Mouse (Mus musculus) limb, embryonic 11.5 days (tissue): ENCODE data around the gene Cd163l1. TPM values are rescaled to one million over a fixed set of nuclear protein-coding genes. Genes with fewer than 3 reads are reported as not detected.

Experiments used
- ATAC-seq: fragments of 200-750 bp; cut with Nextera tagmentation; 2 replicates; pipeline ENCODE4 v1.8.0; 2017; ENCODE audit warnings: low read depth; ENCODE audit not compliant: insufficient number of reproducible peaks, low FRiP score, low TSS enrichment
- DNase-seq: peaks from one replicate; pipeline ENCODE4 v3.0.0-alpha.2; 2015; ENCODE audit warnings: low spot score
- H3K27ac ChIP-seq: fragments of 300-500 bp; sonication (generic); replicated peaks from 2 replicates; pipeline ENCODE4 v1.5.1; 2014; ENCODE audit warnings: low read depth, mild to moderate bottlenecking, low read length
- H3K27me3 ChIP-seq: fragments of 300-500 bp; sonication (generic); 2 replicates; pipeline ENCODE4 v1.6.1; 2014; ENCODE audit warnings: mild to moderate bottlenecking, low read length, mixed read lengths; ENCODE audit not compliant: control insufficient read depth, insufficient read depth
- H3K36me3 ChIP-seq: fragments of 300-500 bp; sonication (generic); 2 replicates; pipeline ENCODE4 v1.6.1; 2014; ENCODE audit warnings: mild to moderate bottlenecking, low read length, moderate library complexity, mixed read lengths; ENCODE audit not compliant: control insufficient read depth, insufficient read depth
- H3K4me1 ChIP-seq: fragments of 300-500 bp; sonication (generic); 2 replicates; pipeline ENCODE4 v1.6.1; 2014; ENCODE audit warnings: low read length, mixed read lengths; ENCODE audit not compliant: control insufficient read depth, insufficient read depth
- H3K4me2 ChIP-seq: fragments of 300-500 bp; sonication (generic); 2 replicates; pipeline ENCODE4 v1.6.1; 2014; ENCODE audit warnings: low read depth, mild to moderate bottlenecking, moderate library complexity; ENCODE audit not compliant: severe bottlenecking
- H3K4me3 ChIP-seq: fragments of 300-500 bp; sonication (generic); 2 replicates; pipeline ENCODE4 v1.5.1; 2014; ENCODE audit warnings: low read depth, low read length
- H3K9ac ChIP-seq: fragments of 300-500 bp; sonication (generic); 2 replicates; pipeline ENCODE4 v1.6.1; 2014; ENCODE audit warnings: mild to moderate bottlenecking, low read length
- H3K9me3 ChIP-seq: fragments of 300-500 bp; sonication (generic); 2 replicates; pipeline ENCODE4 v1.6.1; 2016; ENCODE audit warnings: low read length; ENCODE audit not compliant: control insufficient read depth
- WGBS: fragments of 180-500 bp; shearing (Covaris S2); extraction: QIAGEN DNeasy Blood & Tissue Kit; methylation state at CpG from one replicate; pipeline ENCODE4 v1.1.7; 2014; 5-methylcytosine and 5-hydroxymethylcytosine counted together
- polyA plus RNA-seq: library from polyadenylated mRNA; unstranded; fragments of >200 nt; fragmentation: Nextera tagmentation; extraction: Ambion mirVana; gene quantifications from 2 replicates; pipeline ENCODE4 v1.2.1, GENCODE M21; 2014

Cd163l1 gene
- not detected in 2 replicates for polyA plus RNA-seq

- no peak for DNase-seq
- H3K4me1 ChIP-seq: no peaks in the 10 kb centered on the region
- no peak within 1 kb of the TSS for H3K27ac ChIP-seq
- H3K9ac ChIP-seq: no peak within 1 kb of the TSS
- no peaks in the 10 kb centered on the region for H3K9me3 ChIP-seq
- 89% methylated on average over 2 of the region's 2 CpGs for WGBS
- no peak within 1 kb of the TSS for H3K4me2 ChIP-seq
- no peak within 1 kb of the TSS for H3K4me3 ChIP-seq
- ATAC-seq: no peak
- no peaks in the 10 kb centered on the region for H3K36me3 ChIP-seq
- no peaks in the 10 kb centered on the region for H3K27me3 ChIP-seq
Observed at GRCm38 (mm10) chr7:140217967-140218366, at the start of gene Cd163l1. TSS of gene Cd163l1 (plus strand) at chr7:140218267.

GRCm38 (mm10) chr7:140169386-140169785, 48.7 kb upstream of the Cd163l1 start:
- 87% methylated on average over 4 of the region's 4 CpGs for WGBS
- H3K4me3 ChIP-seq: no peak overlapping the region
- no peaks in the 10 kb centered on the region for H3K36me3 ChIP-seq
- no peak overlapping the region for H3K9ac ChIP-seq
- H3K4me2 ChIP-seq: no peak overlapping the region
- no peak overlapping the region for H3K27ac ChIP-seq
- H3K9me3 ChIP-seq: no peaks in the 10 kb centered on the region
- H3K27me3 ChIP-seq: no peaks in the 10 kb centered on the region
- no peaks in the 10 kb centered on the region for H3K4me1 ChIP-seq
- ATAC-seq (no peak), DNase-seq (no peak)

GRCm38 (mm10) chr7:140170863-140171262, 47.2 kb upstream of the Cd163l1 start:
- WGBS: 93% methylated on average over 3 of the region's 3 CpGs
- Histone ChIP-seq H3K4me1 (no peaks in the 10 kb centered on the region), H3K4me2 (no peak overlapping the region), H3K36me3 (no peaks in the 10 kb centered on the region), H3K27ac (no peak overlapping the region), H3K9ac (no peak overlapping the region), H3K27me3 (no peaks in the 10 kb centered on the region), H3K4me3 (no peak overlapping the region), H3K9me3 (no peaks in the 10 kb centered on the region)
- DNase-seq (no peak), ATAC-seq (no peak)

GRCm38 (mm10) chr7:140172936-140173335, 45.1 kb upstream of the Cd163l1 start, which contains the start of gene Olfr523:
TSS of gene Olfr523 (plus strand) at chr7:140173217.
- H3K27ac ChIP-seq: no peak within 1 kb of the TSS
- H3K4me2 ChIP-seq: no peak within 1 kb of the TSS
- H3K4me1 ChIP-seq: no peaks in the 10 kb centered on the region

GRCm38 (mm10) chr7:140179176-140179575, 38.9 kb upstream of the Cd163l1 start:
- ATAC-seq (no peak), DNase-seq (no peak)
- Histone ChIP-seq H3K9me3 (no peaks in the 10 kb centered on the region), H3K4me2 (no peak overlapping the region), H3K27me3 (no peaks in the 10 kb centered on the region), H3K4me3 (no peak overlapping the region), H3K9ac (no peak overlapping the region), H3K4me1 (no peaks in the 10 kb centered on the region), H3K36me3 (no peaks in the 10 kb centered on the region), H3K27ac (no peak overlapping the region)
- 87% methylated on average over 2 of the region's 2 CpGs for WGBS

More at GRCm38 (mm10) chr7:140172936-140173335, 45.1 kb upstream of the Cd163l1 start, which contains the start of gene Olfr523:
- DNase-seq (no peak), ATAC-seq (no peak)
- Histone ChIP-seq H3K9ac (no peak within 1 kb of the TSS), H3K9me3 (no peaks in the 10 kb centered on the region), H3K4me3 (no peak within 1 kb of the TSS), H3K36me3 (no peaks in the 10 kb centered on the region), H3K27me3 (no peaks in the 10 kb centered on the region)
- 53% methylated on average over 1 of the region's 1 CpGs for WGBS

GRCm38 (mm10) chr7:140180692-140181091, 37.4 kb upstream of the Cd163l1 start:
- H3K27ac ChIP-seq: no peak overlapping the region
- H3K9ac ChIP-seq: no peak overlapping the region
- DNase-seq (no peak), ATAC-seq (no peak)
- H3K4me2 ChIP-seq: no peak overlapping the region
- H3K27me3 ChIP-seq: no peaks in the 10 kb centered on the region
- no peaks in the 10 kb centered on the region for H3K4me1 ChIP-seq
- H3K4me3 ChIP-seq: no peak overlapping the region
- no peaks in the 10 kb centered on the region for H3K9me3 ChIP-seq
- 82% methylated on average over 2 of the region's 2 CpGs for whole genome bisulfite sequencing
- no peaks in the 10 kb centered on the region for H3K36me3 ChIP-seq

GRCm38 (mm10) chr7:140184206-140184605, 33.9 kb upstream of the Cd163l1 start:
- no peak overlapping the region for H3K4me3 ChIP-seq

GRCm38 (mm10) chr7:140186646-140187620, 31.1 kb upstream of the Cd163l1 start:
- no peaks in the 10 kb centered on the region for H3K4me1 ChIP-seq
- WGBS: 68% methylated on average over 18 of the region's 18 CpGs
- DNase-seq: no peak
- H3K4me2 ChIP-seq: no peak overlapping the region
- no peaks in the 10 kb centered on the region for H3K27me3 ChIP-seq
- H3K36me3 ChIP-seq: no peaks in the 10 kb centered on the region
- H3K9ac ChIP-seq: no peak overlapping the region
- 0 out of 2 replicates have a peak, but pooled peaks have one; percentile 44 for ATAC-seq
- no peak overlapping the region for H3K4me3 ChIP-seq
- H3K27ac ChIP-seq: no peak overlapping the region
- no peaks in the 10 kb centered on the region for H3K9me3 ChIP-seq

More at GRCm38 (mm10) chr7:140184206-140184605, 33.9 kb upstream of the Cd163l1 start:
- ATAC-seq: no peak
- Histone ChIP-seq H3K4me2 (no peak overlapping the region), H3K9ac (no peak overlapping the region), H3K27me3 (no peaks in the 10 kb centered on the region), H3K36me3 (no peaks in the 10 kb centered on the region), H3K9me3 (no peaks in the 10 kb centered on the region), H3K27ac (no peak overlapping the region), H3K4me1 (no peaks in the 10 kb centered on the region)
- WGBS: 85% methylated on average over 4 of the region's 4 CpGs
- DNase-seq: no peak
